ENCODE assay signal across 23 mouse cellular contexts in genomic region chr14:86329176-86329575, GRCm38 (mm10).
DNase-seq lines count a peak whose midpoint lies in the region; ATAC-seq and TF ChIP-seq lines count a peak whose summit lies in the region.
"Had no signal": no experiment of that assay in that cellular context is flagged by ENCODE, and none has a peak within 500 bp of the region (broad histone marks: within the 10 kb centered on the region; RNA-seq: fewer than 3 reads in every experiment).

No protein-coding gene starts in this region.

- peak overlapping the region; percentile 29 for H3K4me2 ChIP-seq in heart, embryonic 15.5 days
- H3K4me2 ChIP-seq in kidney, embryonic 15.5 days, result no peak overlapping the region
- H3K4me2 ChIP-seq: embryonic facial prominence, embryonic 13.5 days; forebrain, embryonic 15.5 days; limb, embryonic 13.5 days; liver, embryonic 11.5 days; midbrain, embryonic 13.5 days had no signal

- intact Hi-C loops in heart, adult 2 months (cut with DNase I), result loop anchor here (5.0 to 10.0 kb wide), 2 partner anchors 108 to 1884 kb away; partner anchors contain the start of gene Pcdh17
- intact Hi-C loops in heart, postnatal 36 days (cut with DNase I), result no loop called here

- H3K79me2 ChIP-seq in heart, adult 2 months (replicated peaks; ENCODE audit: control insufficient read depth, insufficient read depth, low read length), result no peaks in the 10 kb centered on the region

- H3K27ac ChIP-seq in heart, adult 2 months, result peak overlapping the region; percentile 16; the same call in 1 of the 2 replicates
- H3K27ac ChIP-seq in heart, embryonic 15.5 days, result 0 out of 2 replicates have a peak overlapping the region, but pooled peaks have one; percentile 4
- no peak overlapping the region for H3K27ac ChIP-seq in kidney, embryonic 15.5 days
- H3K27ac ChIP-seq: embryonic facial prominence, embryonic 13.5 days; forebrain, embryonic 10.5 days; forebrain, embryonic 15.5 days; layer of hippocampus, adult 2 months; left cerebral cortex, adult 2 months; limb, embryonic 13.5 days; macrophage; midbrain, embryonic 13.5 days had no signal

- no peak for DNase-seq in heart, adult 2 months
- DNase-seq in heart, postnatal 36 days, result no peak
- no peak for DNase-seq in heart, adult 11 months
- DNase-seq in lung, postnatal 10 days, result peak; percentile 44
- no peak for DNase-seq in lung, adult 18-20 months
- DNase-seq: adrenal gland, postnatal 36 days; cerebellum, adult 18-20 months; cerebellum, postnatal 10 days; gastrocnemius, postnatal 14 days; kidney, adult 18-20 months; kidney, postnatal 36 days had no signal

- TF ChIP-seq EP300 in heart, adult 2 months (IDR thresholded peaks at IDR 0.05; ENCODE audit: insufficient read depth, low read depth, low read length), result no peak

- no peak for ATAC-seq in heart, embryonic 15.5 days (replicated peaks; ENCODE audit: insufficient number of reproducible peaks, insufficient read depth, low FRiP score, low read depth)
- ATAC-seq in kidney, embryonic 15.5 days (replicated peaks; ENCODE audit: low FRiP score), result no peak
- ATAC-seq: forebrain, embryonic 15.5 days; hindbrain, embryonic 16.5 days; midbrain, embryonic 13.5 days had no signal

- H3K4me3 ChIP-seq in heart, adult 2 months, result no peak overlapping the region
- peak overlapping the region; percentile 28 for H3K4me3 ChIP-seq in heart, embryonic 15.5 days
- no peak overlapping the region for H3K4me3 ChIP-seq in kidney, embryonic 15.5 days (replicated peaks)
- H3K4me3 ChIP-seq: embryonic facial prominence, embryonic 13.5 days; forebrain, embryonic 10.5 days; forebrain, embryonic 15.5 days; layer of hippocampus, adult 2 months; left cerebral cortex, adult 2 months; limb, embryonic 13.5 days; midbrain, embryonic 13.5 days had no signal

- no peaks in the 10 kb centered on the region for H3K27me3 ChIP-seq in heart, adult 2 months (ENCODE audit: control insufficient read depth, insufficient read depth, low read length)
- H3K27me3 ChIP-seq in heart, embryonic 15.5 days, result no peaks in the 10 kb centered on the region
- H3K27me3 ChIP-seq in kidney, embryonic 15.5 days, result no peaks in the 10 kb centered on the region
- H3K27me3 ChIP-seq: embryonic facial prominence, embryonic 13.5 days; forebrain, embryonic 15.5 days; limb, embryonic 13.5 days; midbrain, embryonic 13.5 days had no signal

- no peak overlapping the region for H3K9ac ChIP-seq in heart, adult 2 months (ENCODE audit: low read depth, low read length)
- H3K9ac ChIP-seq in heart, embryonic 15.5 days, result no peak overlapping the region; the same call in 1 of the 2 replicates
- H3K9ac ChIP-seq in kidney, embryonic 15.5 days, result no peak overlapping the region
- H3K9ac ChIP-seq: embryonic facial prominence, embryonic 13.5 days; forebrain, embryonic 15.5 days; limb, embryonic 13.5 days; midbrain, embryonic 13.5 days had no signal

- no peak for TF ChIP-seq POLR2A in heart, adult 2 months (IDR thresholded peaks at IDR 0.05; ENCODE audit: insufficient read depth, low read depth, low read length)

- no peaks in the 10 kb centered on the region for H3K36me3 ChIP-seq in heart, adult 2 months (ENCODE audit: control insufficient read depth, insufficient read depth, low read length)
- no peaks in the 10 kb centered on the region for H3K36me3 ChIP-seq in heart, embryonic 15.5 days
- no peaks in the 10 kb centered on the region for H3K36me3 ChIP-seq in kidney, embryonic 15.5 days
- H3K36me3 ChIP-seq: embryonic facial prominence, embryonic 13.5 days; forebrain, embryonic 10.5 days; forebrain, embryonic 15.5 days; limb, embryonic 13.5 days; midbrain, embryonic 13.5 days had no signal

- TF ChIP-seq CTCF in heart, adult 2 months (IDR thresholded peaks at IDR 0.05), result no peak

- H3K4me1 ChIP-seq in heart, adult 2 months (ENCODE audit: control insufficient read depth, insufficient read depth, low read length), result peaks cover 3% of the 10 kb centered on the region; the same call in 1 of the 2 replicates
- 0 out of 2 replicates have a peak, but pooled peaks cover 2% of the 10 kb centered on the region for H3K4me1 ChIP-seq in heart, embryonic 15.5 days (replicated peaks)
- H3K4me1 ChIP-seq in kidney, embryonic 15.5 days, result no peaks in the 10 kb centered on the region
- H3K4me1 ChIP-seq: embryonic facial prominence, embryonic 13.5 days; limb, embryonic 13.5 days; midbrain, embryonic 13.5 days had no signal

- 17% methylated on average over 3 of the region's 3 CpGs for WGBS in heart, adult 2 months
- WGBS in heart, embryonic 15.5 days, result 32% methylated on average over 3 of the region's 3 CpGs
- 66% methylated on average over 3 of the region's 3 CpGs for WGBS in kidney, embryonic 15.5 days

- H3K9me3 ChIP-seq in heart, embryonic 15.5 days (replicated peaks), result no peaks in the 10 kb centered on the region
- no peaks in the 10 kb centered on the region for H3K9me3 ChIP-seq in kidney, embryonic 15.5 days (replicated peaks)
- H3K9me3 ChIP-seq: embryonic facial prominence, embryonic 13.5 days; forebrain, embryonic 10.5 days; forebrain, embryonic 15.5 days; limb, embryonic 13.5 days; midbrain, embryonic 13.5 days had no signal
